ENCODE assay signal across 9 mouse cellular contexts in the genomic region with DNA sequence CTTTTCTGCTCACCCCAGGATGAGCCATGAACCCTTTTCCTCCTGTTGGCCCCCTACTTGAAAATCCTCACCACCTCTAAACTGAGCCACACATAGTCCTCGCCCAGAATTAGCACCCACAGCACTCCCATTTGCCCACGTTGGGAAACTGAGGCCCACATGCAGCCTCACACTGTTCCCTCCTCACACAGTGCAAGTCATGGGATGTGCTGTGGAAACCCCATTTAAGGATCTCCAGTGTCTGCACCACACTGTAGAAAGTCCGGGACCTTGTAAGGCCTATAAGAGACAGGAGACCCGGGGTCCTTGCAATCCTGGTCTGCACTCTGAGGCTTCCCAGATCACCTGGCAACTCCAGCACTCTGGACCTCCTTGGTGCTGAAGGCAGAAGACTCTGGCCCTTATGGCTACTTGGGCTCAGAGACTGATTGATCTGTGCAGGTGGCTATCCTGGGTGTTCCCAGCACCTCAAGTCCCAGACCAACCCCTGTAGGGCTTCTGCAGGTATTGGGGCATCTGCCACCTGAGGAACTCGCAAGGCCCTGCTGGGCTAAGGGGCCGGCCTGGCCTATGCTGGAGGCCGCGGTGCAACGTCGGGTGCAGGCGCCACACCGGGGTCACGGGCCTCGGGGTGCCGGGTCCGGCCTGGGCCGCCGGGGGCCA. TPM values are rescaled to one million over a fixed set of nuclear protein-coding genes. Genes with fewer than 3 reads are reported as not detected.
A peak's percentile ranks its signal among the peaks of the same experiment; 100 is the strongest.
DNase-seq lines count a peak whose midpoint lies in the region; ATAC-seq and TF ChIP-seq lines count a peak whose summit lies in the region.
"Had no signal": no experiment of that assay in that cellular context is flagged by ENCODE, and none has a peak within 500 bp of the region (broad histone marks: within the 10 kb centered on the region; RNA-seq: fewer than 3 reads in every experiment).

No protein-coding gene starts in this region.

- H3K36me3 ChIP-seq in ES-E14 (ENCODE audit: control insufficient read depth, insufficient read depth, low read length, poor library complexity, severe bottlenecking), result no peaks in the 10 kb centered on the region
- H3K36me3 ChIP-seq in hindbrain, embryonic 13.5 days, result no peaks in the 10 kb centered on the region
- H3K36me3 ChIP-seq in liver, postnatal 0 days (replicated peaks; ENCODE audit: insufficient read depth, low read length), result no peaks in the 10 kb centered on the region

- peak overlapping the region; percentile 73 for H3K4me3 ChIP-seq in gastrocnemius, adult 2 months
- peak overlapping the region; percentile 38 to 56; a peak in 3 of 4 replicates for H3K4me3 ChIP-seq in ES-E14 (ENCODE audit: insufficient read depth in 1 of 2, low read depth in 1 of 2, low read length in 2 of 2, poor library complexity in 1 of 2, severe bottlenecking in 1 of 2)
- peak overlapping the region; percentile 44 for H3K4me3 ChIP-seq in hindbrain, embryonic 13.5 days
- peak overlapping the region; percentile 43 for H3K4me3 ChIP-seq in liver, postnatal 0 days (ENCODE audit: low read depth, low read length)

- DNase-seq in gastrocnemius, adult 2 months, result no peak
- no peak for DNase-seq in gastrocnemius, adult 18-20 months (ENCODE audit: low spot score)
- no peak for DNase-seq in ES-E14 (ENCODE audit: low read depth, low spot score)
- no peak for DNase-seq in liver, postnatal 0 days
- no peak for DNase-seq in adrenal gland, postnatal 25 days
- no peak for DNase-seq in right cerebral cortex, adult 18-20 months
- no peak for DNase-seq in left cerebral cortex, postnatal 14 days (ENCODE audit: low spot score in 2 of 2)
- DNase-seq: lung, postnatal 10 days had no signal

- TF ChIP-seq EP300 in liver, postnatal 0 days (IDR thresholded peaks at IDR 0.05; ENCODE audit: low read depth), result no peak

- no peak for TF ChIP-seq CTCF in gastrocnemius, adult 2 months (IDR thresholded peaks at IDR 0.05)
- TF ChIP-seq CTCF in liver, postnatal 0 days (IDR thresholded peaks at IDR 0.05; ENCODE audit: low read depth), result no peak

- peak overlapping the region; percentile 54 for H3K27ac ChIP-seq in gastrocnemius, adult 2 months
- no peak overlapping the region for H3K27ac ChIP-seq in ES-E14 (ENCODE audit: insufficient read depth, low read depth, low read length, poor library complexity, severe bottlenecking)
- peak overlapping the region; percentile 67 for H3K27ac ChIP-seq in hindbrain, embryonic 13.5 days
- no peak overlapping the region for H3K27ac ChIP-seq in liver, postnatal 0 days (ENCODE audit: low read depth)

- peaks cover 6 to 29% of the 10 kb centered on the region in 2 experiments; a peak in 3 of 4 replicates for H3K4me1 ChIP-seq in ES-E14 (ENCODE audit: control insufficient read depth in 2 of 2, insufficient read depth in 2 of 2, low read length in 2 of 2, poor library complexity in 1 of 2)
- H3K4me1 ChIP-seq in hindbrain, embryonic 13.5 days (replicated peaks), result peaks cover 36% of the 10 kb centered on the region
- no peaks in the 10 kb centered on the region for H3K4me1 ChIP-seq in liver, postnatal 0 days (ENCODE audit: insufficient read depth)

- H3K9me3 ChIP-seq in ES-E14 (ENCODE audit: control insufficient read depth, insufficient read depth, low read depth, low read length), result no peaks in the 10 kb centered on the region
- no peaks in the 10 kb centered on the region for H3K9me3 ChIP-seq in hindbrain, embryonic 13.5 days
- no peaks in the 10 kb centered on the region for H3K9me3 ChIP-seq in liver, postnatal 0 days (ENCODE audit: low read length)

- peak; percentile 64 for ATAC-seq in hindbrain, embryonic 13.5 days (ENCODE audit: low FRiP score)
- ATAC-seq in liver, postnatal 0 days, result peak; percentile 31; the same call in 1 of the 2 replicates

- peak overlapping the region; percentile 80 for H3K4me2 ChIP-seq in hindbrain, embryonic 13.5 days
- H3K4me2 ChIP-seq in liver, postnatal 0 days (ENCODE audit: low read depth, low read length), result peak overlapping the region; percentile 76

- no peak overlapping the region for H3K9ac ChIP-seq in ES-E14 (ENCODE audit: insufficient read depth, low read depth, low read length, poor library complexity, severe bottlenecking)
- peak overlapping the region; percentile 80 for H3K9ac ChIP-seq in hindbrain, embryonic 13.5 days
- no peak overlapping the region; the same call in 1 of the 2 replicates for H3K9ac ChIP-seq in liver, postnatal 0 days (replicated peaks)

- intact Hi-C loops in gastrocnemius, adult 2 months (cut with DNase I), result no loop called here
- intact Hi-C loops in left cerebral cortex, postnatal 14 days (cut with DNase I), result no loop called here

- WGBS in hindbrain, embryonic 13.5 days, result 15% methylated on average over 18 of the region's 18 CpGs
- WGBS in liver, postnatal 0 days (ENCODE audit: insufficient replicate concordance), result 22% methylated on average over 17 of the region's 18 CpGs

- H3K27me3 ChIP-seq in hindbrain, embryonic 13.5 days, result peaks cover 43% of the 10 kb centered on the region
- peaks cover 22% of the 10 kb centered on the region for H3K27me3 ChIP-seq in liver, postnatal 0 days (ENCODE audit: insufficient read depth, low read length)

- in situ Hi-C loops in ES-E14 (cut with MboI; ENCODE audit: low sequenced_read_pairs in 2 of 2, unreplicated experiment in 2 of 2), result no loop called here

TF ChIP-seq in ES-E14, 5 proteins besides CTCF, POLR2A, EP300 and RAD21:
- TF ChIP-seq CHD2 (IDR thresholded peaks at IDR 0.05; ENCODE audit: low read depth, low read length) (no peak), MAFK (IDR thresholded peaks at IDR 0.05; ENCODE audit: insufficient read depth, low read depth, low read length) (no peak), HCFC1 (IDR thresholded peaks at IDR 0.05; ENCODE audit: borderline replicate concordance, insufficient read depth, low read length) (no peak), ZC3H11A (IDR thresholded peaks at IDR 0.05; ENCODE audit: borderline replicate concordance, low read depth, low read length) (no peak), ZNF384 (IDR thresholded peaks at IDR 0.05; ENCODE audit: low read depth, low read length) (no peak)

RNA-seq across cellular contexts. Expression of a gene that starts 23.5 kb away (rescaled TPM):
- total RNA-seq in gastrocnemius, adult 2 months (2021), result 10 to 100 TPM; 23.2 to 23.5 TPM
- total RNA-seq in gastrocnemius, adult 18-20 months (2021), result 10 to 100 TPM; 18.6 to 21.6 TPM
- 57.9 and 85.6 TPM in 2 replicates for total RNA-seq in ES-E14 (2012; rRNA removed)
- 359 and 375 TPM in 2 replicates for polyA plus RNA-seq in hindbrain, embryonic 13.5 days (2015; fragmentation: Nextera tagmentation; extraction: Ambion mirVana)
- 36.4 and 52.4 TPM in 2 replicates for polyA plus RNA-seq in liver, postnatal 0 days (2015; fragmentation: Nextera tagmentation; extraction: Ambion mirVana)
- 669 and 905 TPM in 2 replicates for total RNA-seq in adrenal gland, postnatal 25 days (2021)
- 10 to 100 TPM; 14.1 to 14.2 TPM for total RNA-seq in left cerebral cortex, postnatal 14 days (2021)

RNA-seq across cellular contexts. Expression of a gene that starts 36.2 kb away (rescaled TPM):
- under 1 TPM; 0.17 to 0.20 TPM for total RNA-seq in gastrocnemius, adult 2 months (2021)
- total RNA-seq in gastrocnemius, adult 18-20 months (2021), result under 1 TPM; 0.17 to 0.32 TPM
- total RNA-seq in ES-E14 (2012; rRNA removed), result 1.5 and 4.6 TPM in 2 replicates
- polyA plus RNA-seq in hindbrain, embryonic 13.5 days (2015; fragmentation: Nextera tagmentation; extraction: Ambion mirVana), result 0.60 and 0.78 TPM in 2 replicates
- polyA plus RNA-seq in liver, postnatal 0 days (2015; fragmentation: Nextera tagmentation; extraction: Ambion mirVana), result 18.6 and 20.4 TPM in 2 replicates
- total RNA-seq in adrenal gland, postnatal 25 days (2021), result 1.2 and 1.4 TPM in 2 replicates
- total RNA-seq in left cerebral cortex, postnatal 14 days (2021), result under 1 TPM; 0.42 to 0.62 TPM

Comparison
In these comparisons a context has a peak if more than half of its experiments do, and no peak if none do; other contexts are left out.
1. H3K27ac ChIP-seq: peak in gastrocnemius, adult 2 months (single experiment) and hindbrain, embryonic 13.5 days (single experiment); none in ES-E14 (single experiment) and liver, postnatal 0 days (single experiment).
2. Peak in every context shown above with its lines, with median percentiles within 50 percentile points of each other: H3K4me3 ChIP-seq.